Mouse (Mus musculus) neutrophil, adult 5-6 weeks (primary cell): Measurements from ENCODE around the gene Cd200. TPM values are rescaled to one million over a fixed set of nuclear protein-coding genes. Genes with fewer than 3 reads are reported as not detected.
"Not testable (repeated sequence)": the region's sequence is repeated elsewhere in the genome, so short reads cannot be mapped to it uniquely, and the experiment has no call there.

Experiments
- ATAC-seq: fragments of 151-379, 151-347 bp; 2 replicates; pipeline ENCODE4 v1.8.0; 2017; ENCODE audit warnings: mild to moderate bottlenecking, moderate TSS enrichment; ENCODE audit not compliant: insufficient number of reproducible peaks, poor library complexity, low FRiP score, severe bottlenecking; ENCODE audit errors: extremely low read depth
- total RNA-seq: library from RNA; stranded (forward); fragments of 200-1000 nt; gene quantifications from 2 replicates; pipeline ENCODE4 v1.2.3, GENCODE M21; 2017

Gene Cd200
- total RNA-seq, 1 experiment from 2014 or later = 51.6 TPM

DNA sequence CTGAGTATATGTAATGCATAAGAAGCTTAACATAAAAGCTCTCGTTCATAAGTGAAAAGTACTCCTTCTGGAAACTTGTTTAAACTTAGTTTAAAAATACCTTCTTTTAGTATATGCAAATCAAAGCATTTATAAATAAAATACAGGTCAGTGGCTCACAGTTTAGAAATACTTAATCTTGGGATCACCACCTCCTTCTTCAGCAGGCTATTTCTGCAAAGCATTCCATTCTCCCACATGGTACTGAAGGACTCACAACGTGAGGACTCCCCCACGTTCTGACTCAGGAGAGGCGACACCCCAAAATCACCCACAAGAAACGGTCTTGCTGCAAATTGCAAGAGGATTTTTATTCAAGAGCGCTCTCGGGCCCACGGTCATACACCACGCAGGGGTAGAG, 60.6 kb downstream of the Cd200 start:
- ATAC-seq = not testable (repeated sequence)

DNA sequence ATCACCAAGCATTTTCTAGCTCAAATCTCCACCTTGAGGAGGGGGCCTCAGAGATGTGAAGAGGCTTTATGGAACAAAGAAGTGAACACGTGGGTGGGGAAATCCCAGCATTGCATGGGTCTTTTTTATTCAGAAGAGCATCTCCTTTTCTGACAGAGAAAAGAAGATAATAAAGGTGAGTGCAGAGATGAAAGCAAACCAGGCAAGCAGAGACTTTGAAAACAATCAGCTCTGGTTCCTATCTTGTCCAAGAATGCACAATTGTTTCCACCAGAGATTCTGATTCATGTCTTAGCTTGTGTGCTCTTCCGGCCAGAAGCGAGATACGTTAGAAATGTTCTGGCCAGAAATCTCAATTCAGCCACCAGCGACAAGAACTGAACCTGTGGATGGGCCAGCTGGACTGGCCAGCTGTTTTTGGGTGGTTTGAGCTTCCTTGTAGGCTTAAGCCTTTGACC, 61.9 kb downstream of the Cd200 start:
- no peak for ATAC-seq

DNA sequence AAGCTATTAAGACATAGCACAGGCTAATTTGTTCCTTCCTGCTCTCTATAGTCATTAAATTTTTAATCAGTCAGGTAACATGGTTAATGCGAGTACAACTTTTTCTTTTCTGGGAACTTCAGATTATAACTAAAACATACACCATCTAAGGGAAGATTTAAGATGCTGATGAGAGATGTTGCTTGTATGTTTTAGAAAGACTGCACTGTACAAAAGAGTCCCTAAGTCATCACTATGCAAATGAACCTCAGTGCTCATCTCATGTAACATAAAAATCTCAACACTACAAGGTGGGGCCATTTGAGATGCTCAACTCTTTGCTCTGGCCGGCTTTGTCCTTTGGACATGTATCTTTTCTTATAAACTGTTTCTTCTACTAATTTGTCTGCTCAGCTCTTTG, 62.5 kb downstream of the Cd200 start:
- ATAC-seq = no peak

DNA sequence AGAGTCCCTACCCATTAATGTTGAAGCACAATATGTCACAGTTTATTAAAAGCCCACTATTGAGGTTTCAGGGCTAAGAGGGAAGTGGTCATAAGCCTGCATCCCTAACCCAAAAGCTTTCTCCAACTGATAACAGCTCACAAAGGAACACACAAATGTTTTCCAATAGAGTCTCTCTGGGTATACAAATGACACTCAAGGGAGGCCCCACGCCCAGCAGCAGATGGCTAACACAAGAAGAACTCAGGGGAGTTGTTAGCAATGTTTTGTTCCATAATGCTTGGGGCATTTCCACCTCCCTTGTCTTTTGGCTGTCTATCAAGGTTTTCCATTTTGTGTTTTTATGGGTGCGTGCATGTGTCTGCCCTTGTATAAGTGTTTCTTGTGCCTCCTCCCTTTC, 64.0 kb downstream of the Cd200 start:
- ATAC-seq = no peak

DNA sequence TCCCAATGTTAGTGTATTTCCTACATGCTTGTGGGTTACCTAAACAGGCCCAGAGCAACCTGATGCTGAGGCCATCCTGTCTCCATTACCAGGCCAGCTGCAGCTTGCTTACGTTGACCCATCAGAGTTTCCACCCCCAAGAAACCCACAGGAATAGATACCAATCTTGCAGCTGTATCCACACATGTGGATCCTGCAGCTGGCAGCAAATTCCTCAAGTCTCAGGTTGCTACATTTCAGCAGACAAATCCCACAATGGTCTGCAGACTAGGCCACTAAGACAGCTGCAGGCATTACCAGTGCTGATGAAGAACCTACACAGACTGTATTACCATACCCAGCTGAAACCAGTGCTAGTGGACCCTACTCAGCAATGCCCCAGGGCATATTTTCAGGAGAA, 72.4 kb downstream of the Cd200 start:
- no peak for ATAC-seq

DNA sequence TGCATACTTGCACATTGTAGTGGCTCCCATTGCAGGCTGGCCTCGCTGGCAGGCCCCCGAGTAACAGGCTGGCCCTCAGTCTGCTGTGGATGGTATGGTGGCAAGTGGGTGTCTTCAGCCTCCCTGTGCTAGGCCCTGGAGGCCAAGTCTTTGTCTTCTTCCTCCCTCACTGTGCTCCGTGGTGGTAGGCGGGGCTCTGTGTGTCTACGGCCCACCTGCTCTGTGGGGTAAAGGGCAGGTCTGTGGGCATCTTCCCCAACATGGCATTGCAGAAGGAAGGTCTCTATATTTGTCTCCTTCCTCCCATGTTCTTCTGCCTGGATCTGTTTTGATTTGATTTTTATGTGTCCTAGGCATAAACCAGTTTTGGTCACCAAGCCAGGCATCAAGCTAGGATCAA, 74.0 kb downstream of the Cd200 start:
- no peak for ATAC-seq

DNA sequence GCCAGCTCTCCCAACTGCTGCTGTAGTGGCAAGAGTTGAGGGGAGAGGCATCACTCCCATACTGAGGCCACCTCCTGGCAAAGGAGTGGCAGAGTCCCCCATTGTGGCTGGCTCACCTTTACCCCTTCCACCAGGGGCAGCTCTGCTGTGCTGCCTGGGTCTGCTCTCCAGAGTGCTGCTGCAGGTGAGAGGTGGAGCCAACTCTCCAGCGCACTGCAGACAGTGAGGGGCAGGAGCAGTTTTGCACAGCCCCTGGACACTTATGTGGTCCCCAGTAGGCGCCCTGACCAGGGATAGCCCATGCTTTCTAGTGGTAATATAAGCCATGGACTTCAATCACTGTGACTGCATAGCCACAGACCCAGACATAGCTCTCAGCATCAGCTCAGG, 74.5 kb downstream of the Cd200 start:
- ATAC-seq = no peak

DNA sequence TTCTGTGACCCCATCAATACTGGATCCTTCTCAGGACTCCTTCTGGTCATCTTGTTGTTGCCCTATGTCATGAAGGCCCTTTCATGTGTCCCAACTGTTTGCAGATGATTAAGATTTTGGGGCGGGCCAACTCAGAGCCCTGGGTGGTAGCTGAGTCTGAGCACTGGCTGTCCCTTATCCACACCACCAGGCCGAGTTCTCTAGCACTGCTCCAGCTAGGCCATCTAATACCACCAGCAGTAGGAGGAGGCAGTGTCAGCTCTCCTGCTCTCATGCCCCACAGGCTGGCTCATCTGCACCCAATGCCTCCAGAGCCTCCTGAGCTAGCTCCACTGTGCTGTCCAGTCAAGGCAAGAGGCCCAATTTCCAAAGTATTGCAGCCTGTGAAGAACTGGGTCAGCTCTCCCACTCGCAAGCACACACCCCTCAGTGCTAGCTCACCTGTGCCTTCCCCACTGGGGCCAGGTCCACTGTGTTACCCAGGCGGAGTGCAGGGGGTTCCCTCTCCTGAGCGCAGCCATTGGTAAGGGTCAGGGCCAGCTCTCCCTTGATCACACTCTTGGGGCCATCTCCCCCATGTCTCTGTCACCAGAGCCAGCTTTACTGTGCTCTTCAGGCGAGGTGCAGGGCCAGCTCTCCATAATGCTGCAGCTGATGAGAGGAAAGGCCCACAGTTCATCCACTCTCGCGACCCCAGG, 75.0 kb downstream of the Cd200 start:
- no peak for ATAC-seq

DNA sequence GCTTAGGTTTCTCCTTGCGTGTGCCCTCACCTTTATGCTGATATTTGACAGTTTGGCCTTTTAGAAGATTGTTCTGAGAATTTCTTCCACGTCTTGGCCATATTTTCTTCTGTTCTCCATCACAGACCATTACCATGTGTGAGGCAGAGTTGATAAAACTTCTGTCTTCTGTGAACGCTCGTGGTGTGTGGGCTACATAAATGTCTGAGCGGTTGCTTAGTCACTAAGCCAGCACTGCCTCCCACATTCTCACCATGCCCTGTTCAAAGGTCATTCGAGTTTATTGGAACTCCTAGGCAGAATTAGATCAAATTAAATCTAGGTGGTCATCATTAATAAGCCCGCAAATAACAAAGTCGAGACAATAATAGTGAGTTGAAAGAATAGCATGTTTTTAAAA, 76.3 kb downstream of the Cd200 start:
- ATAC-seq = no peak

Other genes starting within 250 kb of the Cd200 start
- gene Btla, start 184.7 kb downstream of the Cd200 start, total RNA-seq = 382 and 406 TPM in 2 replicates
- 0.23 TPM in 1 of 2 replicates, not detected in the other for gene Gm609, start 83.9 kb upstream of the Cd200 start, total RNA-seq
- gene Gm17783, start 123.0 kb upstream of the Cd200 start, total RNA-seq = not detected in 2 replicates
- gene Slc9c1, start 126.3 kb upstream of the Cd200 start, total RNA-seq = 0.25 TPM in 1 of 2 replicates, not detected in the other
- gene Gcsam, start 201.3 kb upstream of the Cd200 start, total RNA-seq = 0.35 TPM in 1 of 2 replicates, not detected in the other
- not detected in 2 replicates for gene BC016579, start 245.0 kb upstream of the Cd200 start, total RNA-seq